Mouse (Mus musculus): ENCODE measurements around the gene Ptprr.

DNA sequence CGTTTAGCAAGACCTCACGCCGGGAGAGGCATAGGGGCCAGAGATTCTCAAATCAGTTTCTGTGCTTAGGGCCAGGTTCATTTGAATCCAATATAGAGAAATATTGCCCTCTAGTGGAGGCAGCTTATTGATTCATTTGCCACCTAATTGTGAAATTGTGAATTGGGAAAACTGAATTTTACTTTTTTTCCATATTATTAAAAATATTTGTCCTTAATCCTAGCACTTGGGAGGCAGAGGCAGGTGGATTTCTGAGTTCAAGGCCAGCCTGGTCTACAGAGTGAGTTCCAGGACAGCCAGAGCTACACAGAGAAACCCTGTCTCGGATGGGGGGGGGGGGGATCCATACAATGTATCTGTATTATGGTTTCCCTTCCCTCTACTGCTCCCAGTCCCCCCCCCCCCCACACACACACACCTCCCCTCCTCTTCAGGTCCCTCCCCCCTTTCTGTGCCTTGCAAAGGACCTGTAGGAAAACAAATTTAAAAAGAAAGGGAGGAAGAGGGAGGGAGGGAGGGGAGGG lies 179.5 kb downstream of the Ptprr start:
- TF ChIP-seq CTCF (IDR thresholded peaks at IDR 0.05; ENCODE audit: borderline replicate concordance, control insufficient read depth, extremely low read depth, insufficient read depth, low read length, poor library complexity): no peak
- no peak for TF ChIP-seq POLR2A (IDR thresholded peaks at IDR 0.05; ENCODE audit: control insufficient read depth, extremely low read depth, insufficient read depth, low read length, poor library complexity)

All from thymus, adult 2 months (tissue).